Mouse (Mus musculus) lung, postnatal 0 days (tissue): ENCODE data around the gene Matn4. TPM values are rescaled to one million over a fixed set of nuclear protein-coding genes. Genes with fewer than 3 reads are reported as not detected.

Source experiments
- ATAC-seq: fragments of 200-750 bp; cut with Nextera tagmentation; 2 replicates; pipeline ENCODE4 v1.8.0; 2017; ENCODE audit warnings: moderate library complexity
- DNase-seq: peaks from one replicate; pipeline ENCODE4 v3.0.0-alpha.2; 2016; ENCODE audit warnings: low spot score
- H3K27ac ChIP-seq: fragments of 300-500 bp; sonication (generic); 2 replicates; pipeline ENCODE4 v1.5.1; 2014; ENCODE audit warnings: antibody characterized with exemption, mild to moderate bottlenecking, low read length, mixed read lengths
- H3K27me3 ChIP-seq: fragments of 300-500 bp; sonication (generic); replicated peaks from 2 replicates; pipeline ENCODE4 v1.6.1; 2014; ENCODE audit warnings: low read length, mixed read lengths; ENCODE audit not compliant: insufficient read depth
- H3K36me3 ChIP-seq: fragments of 300-500 bp; sonication (generic); 2 replicates; pipeline ENCODE4 v1.6.1; 2014; ENCODE audit warnings: low read length, mixed read lengths; ENCODE audit not compliant: insufficient read depth
- H3K4me1 ChIP-seq: fragments of 300-500 bp; sonication (generic); 2 replicates; pipeline ENCODE4 v1.6.1; 2014; ENCODE audit warnings: antibody characterized with exemption, low read depth, low read length, mixed read lengths; ENCODE audit not compliant: insufficient read depth
- H3K4me2 ChIP-seq: fragments of 300-500 bp; sonication (generic); replicated peaks from 2 replicates; pipeline ENCODE4 v1.6.1; 2014; ENCODE audit warnings: low read depth, mild to moderate bottlenecking, low read length, moderate library complexity, mixed read lengths
- H3K4me3 ChIP-seq: fragments of 300-500 bp; sonication (generic); 2 replicates; pipeline ENCODE4 v1.5.1; 2014; ENCODE audit warnings: low read depth, low read length
- H3K9ac ChIP-seq: fragments of 300-500 bp; sonication (generic); replicated peaks from 2 replicates; pipeline ENCODE4 v1.6.1; 2014; ENCODE audit warnings: low read depth, mild to moderate bottlenecking
- H3K9me3 ChIP-seq: fragments of 300-500 bp; sonication (generic); 2 replicates; pipeline ENCODE4 v1.6.1; 2016; ENCODE audit warnings: low read length, mixed read lengths
- CTCF ChIP-seq: IDR thresholded peaks from 2 replicates; pipeline ENCODE4 v1.5.1; 2016; ENCODE audit warnings: antibody characterized with exemption, mild to moderate bottlenecking
- EP300 ChIP-seq: IDR thresholded peaks from 2 replicates; pipeline ENCODE4 v1.6.1; 2016; ENCODE audit warnings: antibody characterized with exemption, mild to moderate bottlenecking, control low read depth
- WGBS: fragments of 180-500 bp; shearing (Covaris S2); extraction: QIAGEN DNeasy Blood & Tissue Kit; methylation state at CpG from one replicate; pipeline ENCODE4 v1.1.7; 2014; 5-methylcytosine and 5-hydroxymethylcytosine counted together
- polyA plus RNA-seq: library from polyadenylated mRNA; unstranded; fragments of >200 nt; fragmentation: Nextera tagmentation; extraction: Ambion mirVana; gene quantifications from 2 replicates; pipeline ENCODE4 v1.2.1, GENCODE M21; 2015

Matn4 gene
- polyA plus RNA-seq, 1 experiment from 2014 or later, result 71.4 TPM

GRCm38 (mm10) chr2:164448921-164449320, 44.0 kb upstream of the Matn4 start:
- H3K9me3 ChIP-seq, result no peaks in the 10 kb centered on the region
- no peak for DNase-seq
- WGBS, result 51% methylated on average over 5 of the region's 5 CpGs
- H3K36me3 ChIP-seq, result no peaks in the 10 kb centered on the region
- peaks cover 21% of the 10 kb centered on the region; the same call in 1 of the 2 replicates for H3K4me1 ChIP-seq
- H3K9ac ChIP-seq, result no peak overlapping the region
- H3K27ac ChIP-seq, result peak overlapping the region; percentile 81
- TF ChIP-seq CTCF, result no peak
- peak; percentile 13; the same call in 1 of the 2 replicates for TF ChIP-seq EP300
- no peak overlapping the region for H3K4me2 ChIP-seq
- peak; percentile 42 for ATAC-seq
- H3K4me3 ChIP-seq, result no peak overlapping the region
- no peaks in the 10 kb centered on the region for H3K27me3 ChIP-seq

DNA sequence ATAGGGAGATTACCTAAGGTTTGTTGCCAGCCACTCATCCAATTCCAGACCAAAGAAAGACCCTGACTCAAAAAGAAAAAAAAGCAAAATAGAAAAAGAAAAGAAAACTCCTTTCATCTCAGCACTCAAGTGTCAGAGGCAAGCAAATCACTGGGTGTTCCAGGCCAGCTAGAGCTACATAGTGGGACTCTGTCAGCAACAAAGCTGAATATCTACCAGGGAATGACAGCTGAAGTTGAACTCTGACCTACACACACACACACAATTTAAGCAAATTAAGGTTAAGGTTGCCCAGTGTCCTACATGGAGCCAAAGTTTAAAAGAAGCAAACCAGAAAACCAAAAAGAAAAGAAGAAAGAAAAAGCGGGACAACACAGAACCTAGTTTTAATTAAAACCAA, 43.2 kb upstream of the Matn4 start:
- Histone ChIP-seq H3K27me3 (no peaks in the 10 kb centered on the region), H3K27ac (no peak overlapping the region), H3K4me2 (no peak overlapping the region), H3K4me1 (peaks cover 23% of the 10 kb centered on the region; the same call in 1 of the 2 replicates), H3K36me3 (no peaks in the 10 kb centered on the region), H3K9me3 (no peaks in the 10 kb centered on the region), H3K9ac (no peak overlapping the region), H3K4me3 (no peak overlapping the region)
- TF ChIP-seq CTCF, result no peak
- no peak for TF ChIP-seq EP300
- DNase-seq (no peak), ATAC-seq (no peak)
- 100% methylated on average over 1 of the region's 1 CpGs for WGBS

DNA sequence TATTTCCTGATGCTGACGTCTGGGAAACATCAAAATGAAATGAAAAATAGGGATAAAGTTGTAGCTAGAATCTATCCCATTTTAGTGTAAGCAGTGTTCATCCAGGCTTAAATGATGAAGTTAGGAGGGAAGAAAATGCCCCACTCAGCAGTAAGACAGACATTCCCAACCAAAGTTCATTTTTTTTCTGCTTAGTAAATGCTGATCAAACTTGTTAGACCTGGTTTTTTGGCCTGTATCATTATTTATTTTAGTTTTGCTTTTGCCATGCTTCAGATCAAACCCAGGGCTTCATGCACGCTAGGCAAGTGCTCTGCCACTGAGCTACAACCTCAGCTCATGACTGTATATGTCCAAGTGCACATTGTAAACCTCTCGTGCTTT, 41.1 kb upstream of the Matn4 start:
- Histone ChIP-seq H3K9ac (no peak overlapping the region), H3K27ac (no peak overlapping the region), H3K4me1 (peaks cover 13% of the 10 kb centered on the region; the same call in 1 of the 2 replicates), H3K27me3 (no peaks in the 10 kb centered on the region), H3K4me2 (no peak overlapping the region), H3K36me3 (no peaks in the 10 kb centered on the region), H3K9me3 (no peaks in the 10 kb centered on the region), H3K4me3 (no peak overlapping the region)
- DNase-seq, result no peak
- no peak for ATAC-seq
- TF ChIP-seq EP300 (no peak), CTCF (no peak)
- 83% methylated on average over 3 of the region's 3 CpGs for WGBS

DNA sequence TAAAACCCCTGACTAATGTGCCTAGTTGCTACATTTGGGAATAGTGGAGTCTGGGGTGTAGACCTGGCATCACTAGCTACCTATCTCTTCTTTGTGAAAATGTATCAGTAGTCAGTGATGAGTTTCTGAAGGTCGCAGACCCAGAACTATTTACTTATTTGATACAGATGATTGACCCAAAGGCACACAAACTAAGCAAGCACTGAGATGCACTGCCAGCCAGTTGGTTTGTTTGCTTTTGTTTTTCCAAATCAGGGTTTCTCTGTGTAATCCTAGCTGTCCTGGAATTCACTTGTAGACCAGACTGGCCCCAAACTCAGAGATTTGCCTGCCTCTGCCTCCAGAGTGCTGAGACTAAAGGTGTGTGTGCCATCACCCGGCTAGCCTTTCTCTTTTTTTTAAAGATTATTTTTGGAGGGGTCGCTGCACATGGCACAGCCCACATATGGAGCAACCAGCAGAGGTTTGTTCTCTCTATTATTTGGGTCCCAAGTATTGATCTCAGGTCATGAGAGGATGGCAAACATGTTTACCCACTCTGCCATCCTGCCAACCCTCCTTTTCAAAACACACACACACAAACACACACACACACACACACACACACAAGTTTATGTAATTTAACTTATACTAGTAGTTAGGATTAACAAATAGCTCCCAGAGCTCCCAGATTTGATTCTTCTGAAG, 40.6 kb upstream of the Matn4 start:
- no peaks in the 10 kb centered on the region for H3K27me3 ChIP-seq
- H3K4me2 ChIP-seq, result no peak overlapping the region
- H3K36me3 ChIP-seq, result no peaks in the 10 kb centered on the region
- no peak overlapping the region for H3K4me3 ChIP-seq
- H3K9me3 ChIP-seq, result no peaks in the 10 kb centered on the region
- no peak for ATAC-seq
- H3K9ac ChIP-seq, result no peak overlapping the region
- no peak overlapping the region for H3K27ac ChIP-seq
- peaks cover 13% of the 10 kb centered on the region; the same call in 1 of the 2 replicates for H3K4me1 ChIP-seq
- 74% methylated on average over 3 of the region's 3 CpGs for WGBS
- TF ChIP-seq EP300 (no peak), CTCF (no peak)
- DNase-seq, result no peak

DNA sequence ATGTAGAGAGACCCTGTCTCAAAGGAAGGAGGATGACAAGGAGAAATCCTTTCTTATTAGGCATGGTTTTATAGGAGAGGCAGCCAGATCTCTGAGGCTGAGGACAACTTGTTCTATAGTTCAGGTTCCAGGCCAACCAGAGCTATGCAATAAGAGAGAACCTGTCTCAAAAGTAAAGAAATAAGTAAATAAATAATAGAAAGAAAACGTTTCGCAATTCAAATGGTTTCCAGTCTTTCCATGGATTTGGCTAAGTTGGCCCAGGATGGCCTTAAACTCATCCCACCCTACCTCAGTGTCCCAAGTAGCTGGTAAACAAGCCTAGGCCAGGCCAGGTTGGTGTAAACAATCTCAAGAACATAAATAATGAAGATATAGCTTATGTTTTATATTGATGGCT, 39.7 kb upstream of the Matn4 start:
- Histone ChIP-seq H3K27ac (no peak overlapping the region), H3K9me3 (no peaks in the 10 kb centered on the region), H3K4me3 (no peak overlapping the region), H3K4me1 (peaks cover 16% of the 10 kb centered on the region; the same call in 1 of the 2 replicates), H3K36me3 (no peaks in the 10 kb centered on the region), H3K9ac (no peak overlapping the region), H3K27me3 (no peaks in the 10 kb centered on the region), H3K4me2 (no peak overlapping the region)
- DNase-seq (no peak), ATAC-seq (no peak)
- no peak for TF ChIP-seq CTCF
- no peak for TF ChIP-seq EP300
- WGBS, result 75% methylated on average over 2 of the region's 2 CpGs

DNA sequence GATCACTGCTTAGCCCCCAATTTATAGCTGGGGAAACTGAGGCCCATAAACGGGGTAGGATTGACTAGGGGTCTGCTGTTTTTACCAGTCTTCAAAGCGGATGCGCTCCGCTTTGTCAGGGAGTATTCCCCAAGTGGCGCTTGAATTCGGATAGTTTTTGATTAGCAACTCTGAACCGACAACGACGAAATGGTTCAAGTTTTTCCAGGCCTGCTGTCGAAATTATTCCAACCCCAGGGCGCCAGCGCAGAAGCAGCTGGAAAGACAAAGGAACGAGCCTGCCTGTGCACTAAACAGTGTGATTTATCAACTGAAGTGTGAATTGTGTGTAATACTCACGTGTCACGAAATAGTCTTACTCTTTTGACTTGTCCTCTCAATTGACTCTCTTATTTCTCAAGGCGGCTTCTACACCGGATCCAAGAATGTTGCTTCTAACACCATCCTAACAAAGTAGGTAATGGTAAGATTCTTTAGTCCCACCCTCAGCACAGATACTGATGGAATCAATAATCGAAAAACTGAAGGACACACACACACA, 38.6 kb upstream of the Matn4 start, which contains the start of gene Sdc4:
Sdc4 (minus strand) TSS at position 428 of the 541 bp plus-strand sequence.
- H3K36me3 ChIP-seq, result no peaks in the 10 kb centered on the region
- peak within 1 kb of the TSS; percentile 94 for H3K9ac ChIP-seq
- no peaks in the 10 kb centered on the region for H3K27me3 ChIP-seq
- H3K4me3 ChIP-seq, result peak within 1 kb of the TSS; percentile 77
- H3K27ac ChIP-seq, result peak within 1 kb of the TSS; percentile 95
- H3K4me2 ChIP-seq, result peak within 1 kb of the TSS; percentile 72
- peaks cover 14% of the 10 kb centered on the region; the same call in 1 of the 2 replicates for H3K4me1 ChIP-seq
- no peak for TF ChIP-seq EP300
- no peak for TF ChIP-seq CTCF
- H3K9me3 ChIP-seq, result no peaks in the 10 kb centered on the region
- DNase-seq, result peak; percentile 64
- WGBS, result 10% methylated on average over 18 of the region's 18 CpGs
- ATAC-seq, result no peak
